Mouse (Mus musculus): ENCODE measurements at regions not wholly inside any gene's neighbourhood (a gene's known extent, or its start where the extent isn't known, plus 50 kb on each side); places are given as distances from the start of the nearest gene placed in this dataset.

GRCm38 (mm10) chr15:13635346-13635940 lies 462.0 kb upstream of the Cdh6 start:
- Histone ChIP-seq H3K9ac (ENCODE audit: low read length) (no peak overlapping the region), H3K4me3 (ENCODE audit: low read depth, low read length) (no peak overlapping the region), H3K27me3 (replicated peaks; ENCODE audit: control insufficient read depth, insufficient read depth, low read length) (no peaks in the 10 kb centered on the region), H3K4me2 (ENCODE audit: low read length) (no peak overlapping the region), H3K4me1 (ENCODE audit: control insufficient read depth, insufficient read depth, low read length) (no peaks in the 10 kb centered on the region), H3K27ac (ENCODE audit: low read depth, low read length) (no peak overlapping the region), H3K9me3 (replicated peaks; ENCODE audit: control insufficient read depth, low read length) (no peaks in the 10 kb centered on the region), H3K36me3 (ENCODE audit: control insufficient read depth, insufficient read depth, low read length) (no peaks in the 10 kb centered on the region)
- ATAC-seq (peak; percentile 95), DNase-seq (ENCODE audit: low spot score) (peak; percentile 76)
- WGBS, result 34% methylated on average over 2 of the region's 2 CpGs

GRCm38 (mm10) chr15:13602133-13602532 lies 428.7 kb upstream of the Cdh6 start:
- DNase-seq (ENCODE audit: low spot score) (no peak), ATAC-seq (no peak)
- Histone ChIP-seq H3K27ac (ENCODE audit: low read depth, low read length) (no peak overlapping the region), H3K4me2 (ENCODE audit: low read length) (no peak overlapping the region), H3K9me3 (replicated peaks; ENCODE audit: control insufficient read depth, low read length) (no peaks in the 10 kb centered on the region), H3K27me3 (replicated peaks; ENCODE audit: control insufficient read depth, insufficient read depth, low read length) (no peaks in the 10 kb centered on the region), H3K9ac (ENCODE audit: low read length) (no peak overlapping the region), H3K4me1 (ENCODE audit: control insufficient read depth, insufficient read depth, low read length) (no peaks in the 10 kb centered on the region), H3K36me3 (ENCODE audit: control insufficient read depth, insufficient read depth, low read length) (no peaks in the 10 kb centered on the region), H3K4me3 (ENCODE audit: low read depth, low read length) (no peak overlapping the region)
- WGBS, result 92% methylated on average over 1 of the region's 1 CpGs

- ATAC-seq (no peak), DNase-seq (ENCODE audit: low spot score) (no peak)
- Histone ChIP-seq H3K27me3 (replicated peaks; ENCODE audit: control insufficient read depth, insufficient read depth, low read length) (no peaks in the 10 kb centered on the region), H3K27ac (ENCODE audit: low read depth, low read length) (no peak overlapping the region), H3K9ac (ENCODE audit: low read length) (no peak overlapping the region), H3K4me1 (ENCODE audit: control insufficient read depth, insufficient read depth, low read length) (no peaks in the 10 kb centered on the region), H3K4me3 (ENCODE audit: low read depth, low read length) (no peak overlapping the region), H3K36me3 (ENCODE audit: control insufficient read depth, insufficient read depth, low read length) (no peaks in the 10 kb centered on the region), H3K9me3 (replicated peaks; ENCODE audit: control insufficient read depth, low read length) (no peaks in the 10 kb centered on the region), H3K4me2 (ENCODE audit: low read length) (no peak overlapping the region)
- WGBS, result 59% methylated on average over 2 of the region's 2 CpGs
Observed at GRCm38 (mm10) chr15:13597856-13598255, 424.4 kb upstream of the Cdh6 start.

- no peaks in the 10 kb centered on the region for H3K27me3 ChIP-seq (replicated peaks; ENCODE audit: control insufficient read depth, insufficient read depth, low read length)
- H3K4me1 ChIP-seq (ENCODE audit: control insufficient read depth, insufficient read depth, low read length), result no peaks in the 10 kb centered on the region
- no peaks in the 10 kb centered on the region for H3K36me3 ChIP-seq (ENCODE audit: control insufficient read depth, insufficient read depth, low read length)
- H3K27ac ChIP-seq (ENCODE audit: low read depth, low read length), result no peak overlapping the region
- DNase-seq (ENCODE audit: low spot score) (peak; percentile 18), ATAC-seq (0 out of 2 replicates have a peak, but pooled peaks have one; percentile 44)
- H3K4me3 ChIP-seq (ENCODE audit: low read depth, low read length), result no peak overlapping the region
- no peak overlapping the region for H3K9ac ChIP-seq (ENCODE audit: low read length)
- no peak overlapping the region for H3K4me2 ChIP-seq (ENCODE audit: low read length)
- no peaks in the 10 kb centered on the region for H3K9me3 ChIP-seq (replicated peaks; ENCODE audit: control insufficient read depth, low read length)
- 55% methylated on average over 5 of the region's 5 CpGs for WGBS
Observed at GRCm38 (mm10) chr15:13593823-13594222, 420.3 kb upstream of the Cdh6 start.

- H3K9ac ChIP-seq (ENCODE audit: low read length), result no peak overlapping the region
- H3K4me3 ChIP-seq (ENCODE audit: low read depth, low read length), result no peak overlapping the region
- ATAC-seq (no peak), DNase-seq (ENCODE audit: low spot score) (no peak)
- 72% methylated on average over 5 of the region's 5 CpGs for WGBS
- no peak overlapping the region for H3K4me2 ChIP-seq (ENCODE audit: low read length)
- no peaks in the 10 kb centered on the region for H3K4me1 ChIP-seq (ENCODE audit: control insufficient read depth, insufficient read depth, low read length)
- no peaks in the 10 kb centered on the region for H3K9me3 ChIP-seq (replicated peaks; ENCODE audit: control insufficient read depth, low read length)
- H3K36me3 ChIP-seq (ENCODE audit: control insufficient read depth, insufficient read depth, low read length), result no peaks in the 10 kb centered on the region
- no peaks in the 10 kb centered on the region for H3K27me3 ChIP-seq (replicated peaks; ENCODE audit: control insufficient read depth, insufficient read depth, low read length)
- no peak overlapping the region for H3K27ac ChIP-seq (ENCODE audit: low read depth, low read length)
Observed at GRCm38 (mm10) chr15:13590864-13591263, 417.4 kb upstream of the Cdh6 start.

GRCm38 (mm10) chr15:13583300-13583699 lies 409.8 kb upstream of the Cdh6 start:
- Histone ChIP-seq H3K9ac (ENCODE audit: low read length) (no peak overlapping the region), H3K4me3 (ENCODE audit: low read depth, low read length) (no peak overlapping the region), H3K4me2 (ENCODE audit: low read length) (no peak overlapping the region), H3K9me3 (replicated peaks; ENCODE audit: control insufficient read depth, low read length) (no peaks in the 10 kb centered on the region), H3K27ac (ENCODE audit: low read depth, low read length) (no peak overlapping the region), H3K27me3 (replicated peaks; ENCODE audit: control insufficient read depth, insufficient read depth, low read length) (no peaks in the 10 kb centered on the region), H3K36me3 (ENCODE audit: control insufficient read depth, insufficient read depth, low read length) (no peaks in the 10 kb centered on the region), H3K4me1 (ENCODE audit: control insufficient read depth, insufficient read depth, low read length) (no peaks in the 10 kb centered on the region)
- no peak for ATAC-seq
- WGBS, result 75% methylated on average over 4 of the region's 4 CpGs
- DNase-seq (ENCODE audit: low spot score), result no peak

- Histone ChIP-seq H3K9ac (ENCODE audit: low read length) (no peak overlapping the region), H3K4me3 (ENCODE audit: low read depth, low read length) (no peak overlapping the region), H3K4me1 (ENCODE audit: control insufficient read depth, insufficient read depth, low read length) (no peaks in the 10 kb centered on the region), H3K27ac (ENCODE audit: low read depth, low read length) (no peak overlapping the region), H3K27me3 (replicated peaks; ENCODE audit: control insufficient read depth, insufficient read depth, low read length) (no peaks in the 10 kb centered on the region), H3K36me3 (ENCODE audit: control insufficient read depth, insufficient read depth, low read length) (no peaks in the 10 kb centered on the region), H3K4me2 (ENCODE audit: low read length) (no peak overlapping the region), H3K9me3 (replicated peaks; ENCODE audit: control insufficient read depth, low read length) (no peaks in the 10 kb centered on the region)
- 91% methylated on average over 3 of the region's 3 CpGs for WGBS
- DNase-seq (ENCODE audit: low spot score) (no peak), ATAC-seq (no peak)
Observed at GRCm38 (mm10) chr15:13582134-13582533, 408.7 kb upstream of the Cdh6 start.

GRCm38 (mm10) chr15:13573621-13574020 lies 400.1 kb upstream of the Cdh6 start:
- ATAC-seq (no peak), DNase-seq (ENCODE audit: low spot score) (no peak)
- H3K9me3 ChIP-seq (replicated peaks; ENCODE audit: control insufficient read depth, low read length), result no peaks in the 10 kb centered on the region
- H3K27me3 ChIP-seq (replicated peaks; ENCODE audit: control insufficient read depth, insufficient read depth, low read length), result no peaks in the 10 kb centered on the region
- no peak overlapping the region for H3K4me3 ChIP-seq (ENCODE audit: low read depth, low read length)
- no peak overlapping the region for H3K27ac ChIP-seq (ENCODE audit: low read depth, low read length)
- no peaks in the 10 kb centered on the region for H3K4me1 ChIP-seq (ENCODE audit: control insufficient read depth, insufficient read depth, low read length)
- H3K36me3 ChIP-seq (ENCODE audit: control insufficient read depth, insufficient read depth, low read length), result no peaks in the 10 kb centered on the region
- no peak overlapping the region for H3K4me2 ChIP-seq (ENCODE audit: low read length)
- WGBS, result 88% methylated on average over 3 of the region's 3 CpGs
- no peak overlapping the region for H3K9ac ChIP-seq (ENCODE audit: low read length)

- Histone ChIP-seq H3K4me2 (ENCODE audit: low read length) (no peak overlapping the region), H3K4me1 (ENCODE audit: control insufficient read depth, insufficient read depth, low read length) (no peaks in the 10 kb centered on the region), H3K27ac (ENCODE audit: low read depth, low read length) (no peak overlapping the region), H3K9ac (ENCODE audit: low read length) (no peak overlapping the region), H3K27me3 (replicated peaks; ENCODE audit: control insufficient read depth, insufficient read depth, low read length) (no peaks in the 10 kb centered on the region), H3K9me3 (replicated peaks; ENCODE audit: control insufficient read depth, low read length) (no peaks in the 10 kb centered on the region), H3K4me3 (ENCODE audit: low read depth, low read length) (no peak overlapping the region), H3K36me3 (ENCODE audit: control insufficient read depth, insufficient read depth, low read length) (no peaks in the 10 kb centered on the region)
- DNase-seq (ENCODE audit: low spot score) (peak; percentile 22), ATAC-seq (no peak)
Observed at GRCm38 (mm10) chr15:13560920-13561319, 387.4 kb upstream of the Cdh6 start.
